Mouse (Mus musculus): ENCODE measurements at regions not wholly inside any gene's neighbourhood (a gene's known extent, or its start where the extent isn't known, plus 50 kb on each side); places are given as distances from the start of the nearest gene placed in this dataset.

- 77% methylated on average over 9 of the region's 9 CpGs for WGBS
These were observed 83.9 kb downstream of the Qrsl1 start for GRCm38 (mm10) chr10:43817522-43818198.

DNA sequence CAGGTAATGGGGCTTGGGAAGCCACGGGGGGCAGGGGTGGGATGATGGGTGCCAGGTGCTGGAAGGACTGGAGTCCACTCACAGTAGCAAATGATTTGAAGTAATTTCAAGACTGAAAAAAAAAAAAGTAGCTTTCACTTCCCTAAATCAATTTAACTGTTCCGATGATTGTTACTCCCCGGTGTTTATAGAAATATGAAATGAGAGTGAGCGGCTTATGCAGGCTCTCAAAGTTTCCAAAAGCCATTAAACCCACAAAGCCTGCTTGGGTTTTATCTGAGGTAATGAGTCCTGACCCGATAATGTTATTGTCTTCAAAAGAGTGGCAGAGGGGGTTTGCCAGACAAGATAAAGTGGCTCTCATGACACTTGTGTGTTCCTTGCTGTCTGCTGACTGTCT, 82.9 kb downstream of the Qrsl1 start:
- no peak for TF ChIP-seq POLR2A (IDR thresholded peaks at IDR 0.05; ENCODE audit: insufficient read depth, low read depth, low read length)
- TF ChIP-seq CTCF (IDR thresholded peaks at IDR 0.05; ENCODE audit: insufficient read depth, low read depth, low read length): no peak
- 90% methylated on average over 5 of the region's 5 CpGs for WGBS
- H3K27ac ChIP-seq (ENCODE audit: insufficient read depth, low read depth, low read length): no peak overlapping the region
- no peak overlapping the region for H3K4me3 ChIP-seq (ENCODE audit: insufficient read depth, low read depth, low read length)
- H3K4me1 ChIP-seq (ENCODE audit: control insufficient read depth, insufficient read depth, low read length): no peaks in the 10 kb centered on the region

More at GRCm38 (mm10) chr10:43817522-43818198, 83.9 kb downstream of the Qrsl1 start:
- TF ChIP-seq CTCF (IDR thresholded peaks at IDR 0.05; ENCODE audit: insufficient read depth, low read depth, low read length): no peak
- no peak for TF ChIP-seq POLR2A (IDR thresholded peaks at IDR 0.05; ENCODE audit: insufficient read depth, low read depth, low read length)
- no peak overlapping the region for H3K27ac ChIP-seq (ENCODE audit: insufficient read depth, low read depth, low read length)
- no peak overlapping the region for H3K4me3 ChIP-seq (ENCODE audit: insufficient read depth, low read depth, low read length)
- H3K4me1 ChIP-seq (ENCODE audit: control insufficient read depth, insufficient read depth, low read length): no peaks in the 10 kb centered on the region

DNA sequence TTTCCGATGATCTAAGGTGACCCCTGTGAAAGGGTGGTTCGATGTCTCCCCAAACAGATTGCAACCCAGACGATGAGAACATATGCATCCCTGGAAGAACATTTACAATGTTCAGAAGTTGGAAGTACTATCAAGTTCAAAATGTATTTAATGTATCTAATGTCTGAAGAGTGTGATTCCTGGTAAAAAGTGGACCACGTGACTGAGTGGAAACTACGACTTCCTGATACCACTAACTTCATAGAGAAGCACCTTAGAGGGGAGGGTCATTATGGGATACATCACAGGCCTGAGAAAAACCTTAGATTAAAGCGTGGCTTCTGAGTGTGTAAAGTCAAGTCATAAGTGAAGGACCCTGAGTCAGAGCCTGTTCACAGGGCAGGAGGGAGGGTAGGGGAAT, 82.1 kb downstream of the Qrsl1 start:
- WGBS: 97% methylated on average over 6 of the region's 6 CpGs

GRCm38 (mm10) chr10:43822615-43823014, 78.9 kb downstream of the Qrsl1 start:
- 83% methylated on average over 1 of the region's 1 CpGs for WGBS

More for the DNA sequence above, 82.1 kb downstream of the Qrsl1 start:
- TF ChIP-seq CTCF (IDR thresholded peaks at IDR 0.05; ENCODE audit: insufficient read depth, low read depth, low read length) (no peak), POLR2A (IDR thresholded peaks at IDR 0.05; ENCODE audit: insufficient read depth, low read depth, low read length) (no peak)
- no peak overlapping the region for H3K4me3 ChIP-seq (ENCODE audit: insufficient read depth, low read depth, low read length)
- H3K4me1 ChIP-seq (ENCODE audit: control insufficient read depth, insufficient read depth, low read length): no peaks in the 10 kb centered on the region
- no peak overlapping the region for H3K27ac ChIP-seq (ENCODE audit: insufficient read depth, low read depth, low read length)

DNA sequence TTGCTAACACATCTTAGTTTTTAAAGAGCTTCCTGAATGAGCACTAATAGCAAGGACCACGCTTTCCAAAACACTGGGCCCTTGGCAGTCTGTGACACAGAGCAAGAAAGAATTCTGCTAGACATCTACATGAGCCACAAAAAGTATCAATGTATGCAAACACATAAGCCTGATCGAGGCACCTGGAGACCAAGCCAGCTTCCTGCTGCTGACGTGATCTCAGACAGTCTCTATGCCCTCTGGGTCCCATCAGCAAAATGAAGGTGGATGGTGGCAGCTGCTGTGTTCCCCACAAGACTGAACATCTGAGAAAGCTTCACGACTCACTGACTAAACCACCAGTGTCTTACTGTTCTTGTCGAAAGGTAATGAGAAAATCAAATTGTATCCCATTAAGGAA, 77.5 kb downstream of the Qrsl1 start:
- Histone ChIP-seq H3K4me1 (ENCODE audit: control insufficient read depth, insufficient read depth, low read length) (no peaks in the 10 kb centered on the region), H3K27ac (ENCODE audit: insufficient read depth, low read depth, low read length) (no peak overlapping the region), H3K4me3 (ENCODE audit: insufficient read depth, low read depth, low read length) (no peak overlapping the region)
- TF ChIP-seq POLR2A (IDR thresholded peaks at IDR 0.05; ENCODE audit: insufficient read depth, low read depth, low read length) (no peak), CTCF (IDR thresholded peaks at IDR 0.05; ENCODE audit: insufficient read depth, low read depth, low read length) (no peak)
- 86% methylated on average over 5 of the region's 5 CpGs for WGBS

More at GRCm38 (mm10) chr10:43822615-43823014, 78.9 kb downstream of the Qrsl1 start:
- Histone ChIP-seq H3K4me3 (ENCODE audit: insufficient read depth, low read depth, low read length) (no peak overlapping the region), H3K27ac (ENCODE audit: insufficient read depth, low read depth, low read length) (no peak overlapping the region), H3K4me1 (ENCODE audit: control insufficient read depth, insufficient read depth, low read length) (no peaks in the 10 kb centered on the region)
- no peak for TF ChIP-seq CTCF (IDR thresholded peaks at IDR 0.05; ENCODE audit: insufficient read depth, low read depth, low read length)
- no peak for TF ChIP-seq POLR2A (IDR thresholded peaks at IDR 0.05; ENCODE audit: insufficient read depth, low read depth, low read length)
